Mouse (Mus musculus) T-helper 1 cell (primary cell): ENCODE measurements around the gene Ndufaf2.

Experiments
- in situ Hi-C: fragments of 300-600 bp; cut with MboI, MseI; formaldehyde crosslinking; loops from one replicate; pipeline ENCODE4 v1.15.1; 2025; ENCODE audit warnings: high pct_unique_total_duplicates

Gene Ndufaf2

DNA sequence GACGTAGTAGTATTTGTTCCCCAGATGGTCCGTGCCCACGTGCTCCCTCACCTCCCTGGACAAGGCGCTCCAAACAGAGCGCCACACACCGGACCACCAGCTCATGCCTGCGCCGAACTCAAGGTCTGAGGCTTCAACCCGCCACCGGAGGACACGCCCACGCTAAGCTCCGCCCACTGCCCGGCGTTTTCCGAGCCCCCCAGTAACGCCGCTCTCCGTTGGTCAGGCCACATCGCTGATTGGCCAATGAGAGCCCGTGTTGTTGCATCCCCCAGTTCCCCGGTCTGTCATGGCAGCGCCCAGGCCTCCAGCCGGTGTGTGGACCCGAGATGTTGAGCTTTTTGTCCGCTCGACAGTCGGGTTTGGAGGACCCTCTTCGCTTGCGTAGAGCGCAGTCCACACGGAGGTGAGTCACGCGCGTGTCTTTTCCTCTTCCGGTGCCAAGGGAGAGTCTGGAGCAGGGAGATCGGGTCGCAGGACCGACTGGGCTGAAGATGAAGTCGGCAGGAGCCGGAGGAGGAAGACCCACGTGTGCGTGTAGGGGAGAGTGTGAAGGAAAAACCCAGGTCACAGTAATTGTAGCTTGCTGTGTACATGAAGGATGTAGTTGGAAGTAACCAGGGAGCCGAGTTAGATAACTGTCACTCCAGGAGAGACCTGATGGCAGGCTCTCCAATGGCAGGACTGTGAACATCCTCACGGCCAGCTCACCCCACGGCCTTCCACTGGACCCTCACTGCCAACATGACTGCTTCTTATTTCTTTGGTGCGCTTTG lies at the start of gene Ndufaf2, which contains the start of gene Ercc8:
Ndufaf2 (minus strand) TSS at position 159 of the 776 bp plus-strand sequence.
Ercc8 (plus strand) TSS at position 267 of the 776 bp plus-strand sequence.
- in situ Hi-C loops: loop anchor here (5.0 to 10.0 kb wide), 2 partner anchors 176 to 1216 kb away; no protein-coding TSS in a partner anchor

DNA sequence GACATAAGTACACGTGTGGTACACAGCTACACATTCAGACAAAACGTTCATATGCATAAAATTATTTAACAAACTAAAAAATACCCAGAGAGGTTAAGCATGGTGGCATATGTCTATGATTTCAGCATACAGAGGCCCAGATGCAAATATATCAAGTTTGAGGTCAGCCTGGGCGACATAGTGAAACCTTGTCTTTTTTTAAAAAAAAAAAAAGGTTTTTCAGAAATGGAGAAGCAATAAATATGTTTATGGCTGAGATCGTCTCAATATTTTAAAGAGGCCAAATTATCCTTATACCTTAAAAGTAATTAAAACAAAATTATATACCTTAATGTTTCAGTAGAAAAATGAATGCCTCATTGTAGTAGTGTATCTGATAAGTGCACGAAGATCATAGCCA lies 49.7 kb upstream of the Ndufaf2 start:
- in situ Hi-C loops: no loop called here

DNA sequence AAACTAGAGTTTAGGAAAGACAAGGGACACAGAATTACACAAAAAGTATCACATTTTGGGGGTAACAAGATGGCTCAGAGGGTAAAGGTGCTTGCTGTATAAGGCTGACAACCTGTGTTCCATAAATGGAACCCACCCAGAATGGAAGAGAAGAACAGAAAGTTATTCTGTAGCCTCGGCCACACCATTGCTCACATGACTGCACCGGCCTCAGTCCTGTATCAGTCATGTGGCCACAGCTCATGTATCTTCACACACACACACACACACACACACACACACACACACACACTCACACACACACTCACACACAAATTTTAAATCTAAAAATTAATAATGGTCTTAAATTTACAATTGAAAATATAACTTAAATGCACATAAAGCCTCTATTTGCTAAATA lies 49.0 kb upstream of the Ndufaf2 start:
- in situ Hi-C loops: no loop called here

DNA sequence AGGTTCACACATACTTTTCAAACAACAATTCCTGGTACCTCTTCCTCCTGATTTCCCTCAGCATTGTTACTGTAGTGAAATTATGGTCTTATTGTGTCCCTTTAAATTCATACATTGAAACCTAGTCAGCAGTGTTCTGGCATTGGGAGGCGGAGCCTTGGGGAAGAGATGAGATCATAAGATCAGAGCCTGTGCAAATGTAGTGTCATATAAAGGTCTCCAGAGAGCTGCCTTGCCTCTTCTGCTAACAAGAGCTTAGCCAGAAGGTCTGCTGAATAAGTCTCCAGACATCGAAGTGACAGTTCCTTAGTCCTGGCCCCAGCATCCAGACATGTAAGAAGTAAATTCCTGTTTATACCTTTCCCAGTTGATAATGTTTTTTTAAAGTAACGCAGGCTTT lies 46.4 kb upstream of the Ndufaf2 start:
- in situ Hi-C loops: no loop called here

DNA sequence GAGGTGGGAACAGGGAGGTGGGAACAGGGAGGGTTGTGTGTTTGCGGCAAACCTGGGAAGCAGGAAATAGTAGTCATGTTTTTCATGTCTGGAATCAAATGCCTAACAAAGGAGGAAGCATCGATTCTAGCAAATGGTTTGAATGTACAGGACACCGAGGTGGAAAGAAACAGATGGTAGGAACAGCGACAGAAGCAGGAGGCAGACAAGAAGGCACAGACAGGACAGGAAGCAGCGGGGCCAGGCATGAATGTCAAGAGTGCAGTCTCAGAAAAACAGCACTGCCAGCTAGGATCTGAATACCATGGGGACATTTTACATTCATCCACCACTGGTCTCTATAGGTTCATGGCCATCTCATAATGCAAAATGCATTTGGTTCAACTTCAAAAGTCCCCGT lies 37.1 kb upstream of the Ndufaf2 start:
- in situ Hi-C loops: loop anchor here (5.0 to 25.0 kb wide), 2 partner anchors 122 to 1017 kb away; partner anchors contain the start of gene Depdc1b

DNA sequence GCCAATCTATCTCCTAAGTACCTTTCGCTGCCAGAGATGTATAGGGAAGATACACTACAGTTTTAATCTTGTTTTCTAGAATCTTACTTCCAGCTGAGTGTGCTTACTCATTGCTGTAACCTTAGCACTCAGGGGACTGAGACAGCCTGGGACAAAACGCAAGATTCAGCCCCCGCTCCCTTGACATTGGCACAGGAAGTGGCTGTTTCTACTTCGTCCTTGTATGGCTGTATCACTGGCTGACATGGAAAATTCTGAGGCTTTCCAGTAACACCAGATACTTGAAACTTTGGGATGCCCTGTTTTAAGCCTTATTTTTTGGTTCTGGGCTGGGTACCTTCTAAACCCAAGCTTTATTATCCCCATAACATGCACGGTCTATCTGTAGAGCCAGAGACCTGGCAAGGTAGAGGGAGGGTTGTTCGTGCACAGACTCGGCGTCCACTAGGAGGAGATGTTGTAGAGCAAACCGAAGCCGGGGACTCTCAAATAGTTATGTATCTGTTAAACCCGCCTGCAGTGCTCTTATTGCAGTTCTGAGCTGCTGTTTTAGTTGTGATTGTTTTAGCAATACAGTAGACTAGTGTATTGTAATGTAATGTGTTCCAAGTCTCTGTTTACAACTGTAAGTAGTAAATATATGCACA lies 32.8 kb upstream of the Ndufaf2 start:
- in situ Hi-C loops: loop anchor here (25.0 kb wide), 1 partner anchor 1021 kb away; no protein-coding TSS in a partner anchor

DNA sequence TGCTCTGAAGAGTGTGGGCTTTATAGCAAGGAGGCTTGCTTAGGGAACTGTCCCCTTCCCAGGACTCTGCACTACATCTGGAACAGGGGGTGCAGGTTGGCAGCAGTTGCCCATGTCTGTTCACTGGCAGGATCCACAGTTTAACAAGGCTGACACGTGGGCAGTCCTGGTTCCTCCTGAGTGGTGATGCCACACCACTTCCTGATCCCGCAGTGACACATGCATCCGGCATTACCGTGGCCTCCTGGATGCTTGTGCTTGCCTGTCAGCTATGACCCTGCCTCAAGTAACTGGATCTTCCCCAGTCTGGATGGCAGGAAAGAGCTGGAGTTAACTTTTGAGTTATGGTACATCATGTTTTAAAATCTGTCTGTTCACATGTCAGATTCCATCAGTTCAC lies 29.6 kb upstream of the Ndufaf2 start:
- in situ Hi-C loops: loop anchor here (25.0 kb wide), 1 partner anchor 1024 kb away; no protein-coding TSS in a partner anchor

DNA sequence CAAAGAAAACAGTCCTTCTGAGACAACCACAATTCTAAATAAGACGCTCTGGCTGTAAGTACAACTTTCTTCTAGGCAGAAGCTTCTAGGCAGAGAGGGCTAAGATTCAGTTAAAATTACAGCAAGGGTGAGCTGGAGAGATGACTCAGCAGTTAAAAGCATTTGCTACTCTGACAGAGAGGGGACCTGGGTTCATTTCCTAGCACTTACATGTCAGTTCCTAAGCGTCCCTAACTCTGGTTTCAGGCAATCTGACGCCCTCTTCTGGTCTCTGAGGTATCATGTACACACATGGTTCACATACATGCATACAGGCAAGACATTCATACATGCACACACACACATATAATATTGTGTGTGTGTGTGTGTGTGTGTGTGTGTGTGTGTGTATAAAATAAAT lies 27.1 kb upstream of the Ndufaf2 start:
- in situ Hi-C loops: loop anchor here (25.0 kb wide), 1 partner anchor 1027 kb away; no protein-coding TSS in a partner anchor

DNA sequence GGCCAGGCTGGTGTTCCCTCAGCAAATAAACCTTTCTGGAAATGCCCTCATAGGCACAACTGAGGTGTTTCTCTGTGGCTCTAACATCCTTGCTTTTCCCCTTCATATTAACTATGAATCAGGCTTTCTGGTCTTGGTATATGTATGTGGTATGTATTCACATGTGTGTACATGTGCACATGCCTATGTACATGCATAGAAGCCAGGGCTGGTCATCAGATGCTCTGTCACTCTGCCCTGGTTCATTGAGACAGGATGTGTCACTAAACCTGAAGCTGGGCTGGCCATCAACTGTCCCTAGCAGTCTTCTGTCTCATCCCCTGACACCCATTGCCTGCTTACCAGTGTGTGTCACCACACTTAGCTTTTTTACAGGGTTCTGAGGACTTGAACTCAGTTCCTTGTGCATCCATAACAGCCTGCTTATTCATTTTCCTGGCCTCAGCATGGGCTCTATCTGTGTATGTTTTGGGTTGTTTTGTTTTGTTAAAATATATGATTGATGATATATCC lies 26.4 kb upstream of the Ndufaf2 start:
- in situ Hi-C loops: loop anchor here (25.0 kb wide), 1 partner anchor 1028 kb away; no protein-coding TSS in a partner anchor

DNA sequence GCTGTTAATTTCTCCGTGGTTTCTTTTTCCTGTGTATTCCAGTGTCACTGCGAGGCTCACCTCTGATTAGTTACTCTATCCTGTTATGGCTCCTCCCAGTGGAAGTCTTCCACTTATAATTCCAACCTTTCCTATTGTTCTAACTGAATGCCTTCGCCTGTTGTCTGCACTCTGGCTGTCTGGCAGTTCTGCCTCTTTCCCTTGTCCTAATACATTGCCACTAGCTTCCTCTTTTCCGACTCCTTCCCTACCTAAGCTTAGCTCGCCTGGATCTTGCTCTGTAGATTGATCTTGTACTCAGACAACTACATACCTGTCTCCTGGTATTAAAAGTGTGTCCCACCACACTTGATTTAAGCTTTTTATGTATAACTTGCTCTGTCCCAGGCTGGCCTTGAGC lies 22.4 kb upstream of the Ndufaf2 start:
- in situ Hi-C loops: loop anchor here (25.0 kb wide), 1 partner anchor 1031 kb away; no protein-coding TSS in a partner anchor

DNA sequence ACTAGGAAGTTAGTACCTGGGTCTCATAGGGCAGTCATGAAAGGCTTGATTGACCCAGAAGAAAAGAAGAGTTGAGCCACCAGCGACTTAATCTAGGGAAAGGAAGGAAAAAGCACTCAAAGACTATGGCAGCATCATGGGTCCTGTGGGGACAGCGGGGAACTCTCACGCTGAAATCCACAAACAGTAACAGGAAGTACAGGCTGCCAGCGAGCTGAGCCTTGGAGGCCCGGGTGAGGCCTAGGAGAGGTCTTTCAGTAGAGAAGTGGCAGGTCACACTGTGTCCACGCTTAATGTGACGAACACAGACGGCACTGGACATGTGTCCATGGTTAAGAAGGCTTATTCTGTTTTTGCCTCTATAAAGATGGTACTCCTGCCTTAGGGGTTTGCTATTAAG lies 21.2 kb upstream of the Ndufaf2 start:
- in situ Hi-C loops: loop anchor here (25.0 kb wide), 1 partner anchor 1033 kb away; no protein-coding TSS in a partner anchor

DNA sequence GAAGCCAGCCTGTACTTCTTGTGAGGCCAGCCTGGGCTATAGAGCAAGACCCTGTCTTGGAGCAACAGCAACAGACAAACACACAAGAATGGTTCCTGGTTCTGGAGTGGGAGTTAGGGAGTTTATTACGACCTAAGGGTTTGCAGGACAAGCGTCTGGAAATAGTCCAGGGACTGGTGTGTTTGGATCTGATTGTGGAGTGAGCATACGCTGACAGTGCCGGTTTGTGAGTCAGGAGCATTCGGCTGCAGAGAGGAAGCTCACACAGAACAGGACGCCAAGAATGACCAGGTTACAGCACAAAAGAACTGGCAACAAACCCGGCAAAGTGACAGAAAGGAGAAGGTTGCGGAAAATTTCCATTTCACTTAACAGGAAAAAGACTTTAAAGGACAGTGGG lies 12.1 kb upstream of the Ndufaf2 start:
- in situ Hi-C loops: no loop called here

DNA sequence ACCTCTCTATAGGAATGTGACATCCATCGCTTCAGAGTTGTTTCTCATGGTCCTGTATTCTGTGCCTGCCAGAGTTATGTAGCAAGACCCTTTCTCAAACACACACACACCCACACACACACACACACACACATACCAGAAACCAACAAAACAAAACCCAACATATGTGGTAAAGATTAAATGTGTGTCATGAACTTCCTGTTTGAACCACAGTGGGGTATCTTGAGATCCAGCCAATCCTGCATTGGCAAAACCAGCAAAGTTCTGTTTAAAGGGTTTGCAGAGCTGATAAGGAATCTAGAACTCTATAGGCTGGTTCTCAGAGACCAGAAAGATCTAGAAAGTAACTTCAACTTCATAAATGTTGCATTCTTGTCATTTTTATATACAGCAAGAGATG lies 11.6 kb upstream of the Ndufaf2 start:
- in situ Hi-C loops: no loop called here

DNA sequence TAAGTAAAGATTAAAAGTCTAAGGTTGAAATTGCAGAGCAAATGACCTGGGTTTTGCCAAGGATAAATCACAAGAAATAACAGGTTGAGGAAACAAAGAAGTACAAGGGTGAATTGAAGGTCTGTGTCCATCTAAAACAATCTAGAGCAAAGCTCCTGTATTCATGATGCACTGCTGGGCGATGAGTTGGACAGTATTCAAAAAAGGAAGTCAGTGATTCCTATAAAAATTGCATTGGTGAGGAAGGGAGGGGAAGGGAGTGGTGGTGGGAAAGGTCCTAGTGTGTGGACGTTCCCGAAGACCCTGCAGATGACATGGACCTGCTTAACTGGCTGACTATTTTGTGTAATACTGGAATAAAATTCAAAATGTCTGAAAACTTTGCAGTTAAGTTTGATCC lies 6.2 kb upstream of the Ndufaf2 start:
- in situ Hi-C loops: no loop called here

DNA sequence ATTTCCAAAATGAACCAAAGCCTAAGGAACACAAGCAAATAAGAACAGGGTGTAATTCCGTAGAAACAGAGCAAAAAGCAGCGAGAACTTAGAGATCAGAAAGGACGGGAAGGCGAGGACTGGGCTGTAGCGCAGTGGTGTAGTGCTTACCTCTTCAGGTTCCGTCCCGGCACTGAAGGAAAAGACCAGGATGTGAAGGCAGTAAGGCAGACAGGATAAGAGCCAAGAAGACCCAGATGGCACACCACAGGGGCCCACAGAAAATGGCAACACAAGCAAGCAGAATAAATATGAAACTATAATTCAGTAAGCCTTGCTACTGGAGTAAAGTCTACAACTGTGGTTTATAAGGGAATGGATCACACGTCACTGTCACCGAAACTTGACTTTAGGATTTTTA lies 5.5 kb upstream of the Ndufaf2 start:
- in situ Hi-C loops: no loop called here

DNA sequence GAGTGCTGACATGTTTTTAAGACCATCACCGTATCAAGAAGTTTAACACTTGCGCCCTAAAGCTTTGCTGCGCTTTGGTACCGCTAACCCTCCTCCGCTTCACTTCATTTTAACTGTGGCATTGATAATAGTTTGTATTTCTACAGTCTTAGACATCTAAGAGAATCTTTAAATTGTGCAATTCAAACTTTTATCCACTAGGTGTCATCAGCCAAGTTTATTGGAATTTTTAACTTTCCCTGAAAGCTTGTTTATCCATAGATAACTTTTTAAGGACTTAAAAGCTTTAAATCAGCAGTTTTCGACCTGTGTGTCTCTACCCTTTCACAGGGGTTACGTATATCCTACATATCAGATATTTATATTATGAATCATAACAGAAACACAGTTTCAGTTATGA lies 1.5 kb upstream of the Ndufaf2 start:
- in situ Hi-C loops: loop anchor here (5.0 to 10.0 kb wide), 2 partner anchors 175 to 1218 kb away; no protein-coding TSS in a partner anchor

DNA sequence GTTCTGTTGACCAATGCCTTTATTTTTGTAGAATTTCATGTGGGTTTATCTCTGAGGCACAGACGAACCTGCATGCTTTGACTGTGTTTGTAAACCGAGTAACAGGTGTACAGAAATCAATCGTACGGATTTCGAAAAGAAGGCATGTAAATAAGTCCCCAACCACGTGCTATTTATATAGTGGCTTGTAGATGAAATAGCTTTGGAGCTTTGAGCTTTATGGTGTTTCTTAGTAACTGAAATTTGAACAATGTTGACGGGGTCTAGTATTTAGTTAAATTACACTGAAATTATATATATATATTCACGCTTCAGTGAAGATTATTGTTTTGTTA lies 785 bp upstream of the Ndufaf2 start:
- in situ Hi-C loops: loop anchor here (5.0 to 10.0 kb wide), 2 partner anchors 176 to 1217 kb away; no protein-coding TSS in a partner anchor

DNA sequence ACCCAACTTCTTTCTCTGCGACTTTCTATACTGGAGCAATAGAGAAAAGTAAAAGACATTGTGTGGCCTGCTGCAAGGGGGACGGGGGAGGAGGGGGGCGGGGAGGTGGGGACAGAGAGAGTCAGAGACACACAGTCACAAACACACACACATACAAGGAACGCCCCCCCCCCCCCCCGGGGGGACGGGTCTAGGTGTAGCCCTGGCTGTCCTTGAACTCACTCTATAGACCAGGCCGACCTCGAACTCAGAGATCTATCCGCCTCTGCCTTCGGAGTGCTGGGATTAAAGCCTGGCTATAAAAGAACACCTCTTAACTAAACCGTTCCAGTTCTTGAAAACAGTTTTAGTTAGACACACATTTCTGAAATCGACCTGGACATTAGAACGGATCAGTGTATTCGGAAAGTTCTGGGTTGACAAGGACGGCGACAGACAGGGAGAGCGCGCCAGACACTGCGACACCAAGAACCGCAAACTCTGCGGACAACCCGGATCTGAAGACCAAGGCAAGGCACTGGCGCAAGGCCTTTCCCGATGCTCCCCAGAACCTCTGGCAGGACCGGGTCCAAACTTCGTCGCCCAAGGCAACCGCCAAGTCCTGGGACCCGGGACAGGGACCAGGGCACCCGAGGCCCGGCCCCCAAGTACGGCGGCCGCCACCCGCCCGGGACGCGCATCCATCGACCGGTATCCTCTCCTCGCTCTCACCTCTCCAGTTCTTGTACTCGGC lies 525 bp downstream of the Ndufaf2 start:
- in situ Hi-C loops: loop anchor here (5.0 to 10.0 kb wide), 2 partner anchors 177 to 1216 kb away; no protein-coding TSS in a partner anchor

DNA sequence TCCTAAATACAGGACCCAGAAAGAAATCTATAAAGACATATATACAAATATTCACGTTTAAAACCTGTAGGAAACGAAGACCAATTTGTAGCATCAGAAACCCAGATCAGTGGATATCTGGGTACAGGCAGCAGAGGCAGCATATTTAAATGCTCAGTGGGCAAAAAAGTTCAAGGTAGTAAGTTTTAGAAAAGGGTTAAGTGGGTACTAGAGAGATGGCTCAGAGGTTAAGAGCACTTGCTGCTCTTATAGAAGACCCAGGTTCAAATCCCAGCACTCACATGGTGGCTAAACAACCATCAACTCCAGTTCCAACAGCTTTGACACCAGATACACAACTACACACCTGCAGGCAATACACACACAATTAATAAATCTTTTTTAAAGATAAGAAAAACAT lies 1.3 kb downstream of the Ndufaf2 start:
- in situ Hi-C loops: loop anchor here (5.0 to 10.0 kb wide), 2 partner anchors 178 to 1215 kb away; no protein-coding TSS in a partner anchor

DNA sequence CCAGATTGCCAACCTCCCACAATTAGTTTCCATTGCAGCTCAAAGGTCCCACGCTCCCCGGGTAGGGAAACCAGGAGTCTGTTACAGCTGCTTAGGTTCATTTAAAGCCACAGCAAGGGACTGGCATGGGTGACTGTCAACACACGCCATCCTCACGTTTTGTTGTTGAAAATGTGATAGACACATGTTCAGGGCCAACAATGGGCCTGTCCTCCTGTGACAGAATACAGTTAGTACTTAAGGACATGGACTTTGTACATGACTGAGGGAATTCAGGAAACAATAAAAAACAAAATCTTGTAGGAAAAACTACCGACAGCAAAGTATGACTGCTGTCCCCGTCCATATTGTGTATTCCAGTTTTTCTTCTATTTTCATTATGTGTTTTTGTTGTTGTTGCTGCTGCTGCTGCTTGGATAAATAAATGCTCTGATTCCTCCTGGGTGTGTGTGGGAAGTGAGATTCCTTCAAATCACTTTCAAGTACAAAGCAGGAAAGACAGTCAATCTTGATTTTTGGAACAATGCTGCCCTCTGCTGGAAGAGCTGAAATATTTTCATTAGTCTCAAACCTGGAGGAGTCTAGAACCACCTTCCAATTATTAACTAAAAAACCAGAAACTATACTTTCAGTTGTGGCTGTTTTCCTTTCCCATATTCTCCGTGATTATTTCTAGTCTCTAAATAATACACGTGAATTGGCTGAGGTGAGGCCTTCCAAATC lies 5.6 kb downstream of the Ndufaf2 start:
- in situ Hi-C loops: loop anchor here (10.0 kb wide), 1 partner anchor 182 kb away; no protein-coding TSS in a partner anchor

DNA sequence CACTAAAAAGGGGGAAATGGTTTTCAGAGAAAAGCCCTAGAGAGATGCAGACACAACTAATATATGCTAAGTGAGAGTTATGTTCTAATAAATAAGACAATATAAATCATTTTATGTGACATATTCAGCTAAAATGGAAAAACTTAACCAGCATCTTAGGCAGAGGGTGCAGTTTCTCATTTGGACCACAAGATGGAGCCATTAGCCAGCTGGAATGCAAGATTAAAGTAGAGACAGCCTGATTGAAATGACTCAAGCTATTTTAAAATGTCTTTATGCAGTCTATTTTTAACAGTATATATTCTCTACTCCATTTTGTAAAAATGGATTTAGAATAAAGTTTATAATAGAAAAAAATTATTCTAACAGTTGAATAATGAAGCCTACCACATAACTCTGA lies 6.6 kb downstream of the Ndufaf2 start:
- in situ Hi-C loops: loop anchor here (10.0 kb wide), 1 partner anchor 183 kb away; no protein-coding TSS in a partner anchor
